Mouse (Mus musculus): ENCODE measurements at regions not wholly inside any gene's neighbourhood (a gene's known extent, or its start where the extent isn't known, plus 50 kb on each side); places are given as distances from the start of the nearest gene placed in this dataset.

GRCm38 (mm10) chr8:46420476-46420875 lies 50.4 kb upstream of the Acsl1 start:
- TF ChIP-seq POLR2AphosphoS2 (IDR thresholded peaks at IDR 0.05; ENCODE audit: insufficient read length, low read depth) (no peak), POLR2A (IDR thresholded peaks at IDR 0.05; ENCODE audit: insufficient read length, low read depth) (no peak), E2F4 (IDR thresholded peaks at IDR 0.05; ENCODE audit: insufficient read depth) (no peak), USF1 (IDR thresholded peaks at IDR 0.05; ENCODE audit: low read depth) (no peak)

Data from myocyte (in vitro differentiated cells).